Comparison of ENCODE assay signal across 9 mouse cellular contexts in genomic region chr16:76803725-76804124, GRCm38 (mm10).
A peak's percentile ranks its signal among the peaks of the same experiment; 100 is the strongest.
DNase-seq lines count a peak whose midpoint lies in the region; ATAC-seq and TF ChIP-seq lines count a peak whose summit lies in the region.
"Had no signal": no experiment of that assay in that cellular context is flagged by ENCODE, and none has a peak within 500 bp of the region (broad histone marks: within the 10 kb centered on the region; RNA-seq: fewer than 3 reads in every experiment).

No protein-coding gene starts in this region.

- H3K9me3 ChIP-seq in embryonic facial prominence, embryonic 11.5 days (replicated peaks; ENCODE audit: control insufficient read depth, low read length) = no peaks in the 10 kb centered on the region
- no peaks in the 10 kb centered on the region for H3K9me3 ChIP-seq in forebrain, embryonic 13.5 days (replicated peaks)
- H3K9me3 ChIP-seq: megakaryocyte, embryonic 14.5 days had no signal

- H3K4me3 ChIP-seq in spleen, adult 2 months (ENCODE audit: extremely low read depth, insufficient read depth, insufficient read length) = no peak overlapping the region
- H3K4me3 ChIP-seq in embryonic facial prominence, embryonic 11.5 days (ENCODE audit: low read depth, low read length) = no peak overlapping the region
- H3K4me3 ChIP-seq in forebrain, embryonic 13.5 days = no peak overlapping the region
- H3K4me3 ChIP-seq: megakaryocyte, embryonic 14.5 days had no signal

- TF ChIP-seq POLR2A in spleen, adult 2 months (IDR thresholded peaks at IDR 0.05; ENCODE audit: low read depth, low read length) = no peak

- no peak overlapping the region for H3K4me2 ChIP-seq in embryonic facial prominence, embryonic 11.5 days (ENCODE audit: low read depth, low read length)
- H3K4me2 ChIP-seq in forebrain, embryonic 13.5 days = no peak overlapping the region

- peak; percentile 14 to 19 for DNase-seq in frontal cortex, postnatal 36 days (ENCODE audit: low spot score in 2 of 2)
- no peak for DNase-seq in frontal cortex, postnatal 25 days (ENCODE audit: low spot score in 2 of 2)
- peak; percentile 2 to 23 for DNase-seq in spleen, adult 2 months (ENCODE audit: low read depth in 1 of 2, low spot score in 2 of 2)
- no peak for DNase-seq in spleen, adult 12 weeks (ENCODE audit: low spot score)
- DNase-seq in embryonic facial prominence, embryonic 11.5 days (ENCODE audit: low spot score) = peak; percentile 69
- peak; percentile 64 to 73 for DNase-seq in kidney, postnatal 4 days
- DNase-seq in retina, postnatal 1 day = peak; percentile 68

- no peaks in the 10 kb centered on the region for H3K27me3 ChIP-seq in spleen, adult 2 months (ENCODE audit: control insufficient read depth, insufficient read depth, low read length)
- H3K27me3 ChIP-seq in embryonic facial prominence, embryonic 11.5 days (ENCODE audit: control insufficient read depth, insufficient read depth, low read length) = no peaks in the 10 kb centered on the region
- no peaks in the 10 kb centered on the region for H3K27me3 ChIP-seq in forebrain, embryonic 13.5 days
- H3K27me3 ChIP-seq: megakaryocyte, embryonic 14.5 days had no signal

- WGBS in spleen, adult 2 months = 42% methylated on average over 3 of the region's 3 CpGs
- WGBS in embryonic facial prominence, embryonic 11.5 days = 30% methylated on average over 3 of the region's 3 CpGs
- WGBS in forebrain, embryonic 13.5 days = 44% methylated on average over 3 of the region's 3 CpGs

- H3K9ac ChIP-seq in embryonic facial prominence, embryonic 11.5 days (replicated peaks; ENCODE audit: low read length) = no peak overlapping the region
- no peak overlapping the region for H3K9ac ChIP-seq in forebrain, embryonic 13.5 days

- no peak overlapping the region for H3K27ac ChIP-seq in spleen, adult 2 months (ENCODE audit: insufficient read depth, low read length)
- no peak overlapping the region for H3K27ac ChIP-seq in embryonic facial prominence, embryonic 11.5 days (replicated peaks; ENCODE audit: low read depth, low read length)
- H3K27ac ChIP-seq in forebrain, embryonic 13.5 days = no peak overlapping the region

- no peaks in the 10 kb centered on the region for H3K36me3 ChIP-seq in spleen, adult 2 months (ENCODE audit: control insufficient read depth, insufficient read depth, low read length)
- H3K36me3 ChIP-seq in embryonic facial prominence, embryonic 11.5 days (replicated peaks; ENCODE audit: control insufficient read depth, insufficient read depth, low read depth, low read length) = no peaks in the 10 kb centered on the region
- no peaks in the 10 kb centered on the region for H3K36me3 ChIP-seq in forebrain, embryonic 13.5 days (ENCODE audit: poor library complexity, severe bottlenecking)

- no peak for ATAC-seq in embryonic facial prominence, embryonic 11.5 days (replicated peaks; ENCODE audit: insufficient number of reproducible peaks, low FRiP score, low TSS enrichment, low read depth)
- no peak for ATAC-seq in forebrain, embryonic 13.5 days

- H3K4me1 ChIP-seq in spleen, adult 2 months (ENCODE audit: control insufficient read depth, insufficient read depth, insufficient read length) = no peaks in the 10 kb centered on the region
- H3K4me1 ChIP-seq in embryonic facial prominence, embryonic 11.5 days (ENCODE audit: control insufficient read depth, insufficient read depth, low read length) = no peaks in the 10 kb centered on the region
- no peaks in the 10 kb centered on the region for H3K4me1 ChIP-seq in forebrain, embryonic 13.5 days
- H3K4me1 ChIP-seq: megakaryocyte, embryonic 14.5 days had no signal

- TF ChIP-seq CTCF in spleen, adult 2 months (IDR thresholded peaks at IDR 0.05; ENCODE audit: extremely low read depth, insufficient read depth, insufficient read length, insufficient replicate concordance) = peak; percentile 26; the same call in 1 of the 2 replicates

Comparison
In these comparisons a context has a peak if more than half of its experiments do, and no peak if none do; other contexts are left out.
1. DNase-seq: peak in frontal cortex, postnatal 36 days (2 of 2), spleen, adult 2 months (2 of 2), embryonic facial prominence, embryonic 11.5 days (single experiment), kidney, postnatal 4 days (2 of 2) and retina, postnatal 1 day (single experiment); none in frontal cortex, postnatal 25 days (0 of 2) and spleen, adult 12 weeks (single experiment).